ENCODE assay signal across 11 mouse cellular contexts in genomic region chr1:193336122-193337017, GRCm38 (mm10). TPM values are rescaled to one million over a fixed set of nuclear protein-coding genes. Genes with fewer than 3 reads are reported as not detected.
DNase-seq lines count a peak whose midpoint lies in the region; ATAC-seq and TF ChIP-seq lines count a peak whose summit lies in the region.
"Had no signal": no experiment of that assay in that cellular context is flagged by ENCODE, and none has a peak within 500 bp of the region (broad histone marks: within the 10 kb centered on the region; RNA-seq: fewer than 3 reads in every experiment).

No protein-coding gene starts in this region.

- H3K4me1 ChIP-seq in hindbrain, postnatal 0 days (ENCODE audit: insufficient read depth, low read length), result peaks cover 26% of the 10 kb centered on the region
- H3K4me1 ChIP-seq in hindbrain, embryonic 11.5 days (replicated peaks; ENCODE audit: control insufficient read depth, insufficient read depth, low read length), result no peaks in the 10 kb centered on the region
- peaks cover 32% of the 10 kb centered on the region for H3K4me1 ChIP-seq in hindbrain, embryonic 13.5 days (replicated peaks)
- H3K4me1 ChIP-seq in midbrain, embryonic 16.5 days (ENCODE audit: control insufficient read depth, insufficient read depth, low read length), result peaks cover 7% of the 10 kb centered on the region

- H3K27me3 ChIP-seq in hindbrain, postnatal 0 days (ENCODE audit: insufficient read depth, low read length), result no peaks in the 10 kb centered on the region
- H3K27me3 ChIP-seq in hindbrain, embryonic 11.5 days (ENCODE audit: control insufficient read depth, insufficient read depth, low read length), result no peaks in the 10 kb centered on the region
- no peaks in the 10 kb centered on the region for H3K27me3 ChIP-seq in hindbrain, embryonic 13.5 days
- H3K27me3 ChIP-seq in midbrain, embryonic 16.5 days (ENCODE audit: control insufficient read depth, insufficient read depth, low read depth, low read length), result no peaks in the 10 kb centered on the region
- H3K27me3 ChIP-seq: embryonic facial prominence, embryonic 15.5 days had no signal

- no peak overlapping the region for H3K4me2 ChIP-seq in hindbrain, postnatal 0 days (ENCODE audit: low read depth, low read length)
- H3K4me2 ChIP-seq in hindbrain, embryonic 11.5 days (replicated peaks; ENCODE audit: low read depth, low read length), result no peak overlapping the region
- H3K4me2 ChIP-seq in hindbrain, embryonic 13.5 days, result no peak overlapping the region
- H3K4me2 ChIP-seq in midbrain, embryonic 16.5 days (ENCODE audit: low read length), result no peak overlapping the region
- H3K4me2 ChIP-seq: embryonic facial prominence, embryonic 15.5 days had no signal

- H3K9ac ChIP-seq in hindbrain, postnatal 0 days (replicated peaks; ENCODE audit: low read length), result no peak overlapping the region
- H3K9ac ChIP-seq in hindbrain, embryonic 11.5 days (ENCODE audit: low read depth, low read length), result no peak overlapping the region
- no peak overlapping the region for H3K9ac ChIP-seq in hindbrain, embryonic 13.5 days
- H3K9ac ChIP-seq in midbrain, embryonic 16.5 days (ENCODE audit: low read depth, low read length), result no peak overlapping the region
- H3K9ac ChIP-seq: embryonic facial prominence, embryonic 15.5 days; liver, embryonic 14.5 days had no signal

- ATAC-seq in hindbrain, postnatal 0 days, result no peak
- ATAC-seq in hindbrain, embryonic 11.5 days (ENCODE audit: low FRiP score), result no peak
- no peak for ATAC-seq in hindbrain, embryonic 13.5 days (ENCODE audit: low FRiP score)
- ATAC-seq in midbrain, embryonic 16.5 days, result no peak

- 73% methylated on average over 7 of the region's 7 CpGs for WGBS in hindbrain, postnatal 0 days
- 83% methylated on average over 7 of the region's 7 CpGs for WGBS in hindbrain, embryonic 11.5 days
- 86% methylated on average over 7 of the region's 7 CpGs for WGBS in hindbrain, embryonic 13.5 days
- WGBS in midbrain, embryonic 16.5 days, result 82% methylated on average over 7 of the region's 7 CpGs

- TF ChIP-seq CTCF in hindbrain, postnatal 0 days (IDR thresholded peaks at IDR 0.05; ENCODE audit: low read depth), result no peak

- H3K4me3 ChIP-seq in hindbrain, postnatal 0 days (ENCODE audit: low read length), result no peak overlapping the region
- H3K4me3 ChIP-seq in hindbrain, embryonic 11.5 days (ENCODE audit: low read depth, low read length), result no peak overlapping the region
- no peak overlapping the region for H3K4me3 ChIP-seq in hindbrain, embryonic 13.5 days
- H3K4me3 ChIP-seq in midbrain, embryonic 16.5 days (ENCODE audit: low read depth, low read length), result no peak overlapping the region
- H3K4me3 ChIP-seq: embryonic facial prominence, embryonic 15.5 days had no signal

- H3K9me3 ChIP-seq in hindbrain, postnatal 0 days (ENCODE audit: low read length), result no peaks in the 10 kb centered on the region
- H3K9me3 ChIP-seq in hindbrain, embryonic 11.5 days (ENCODE audit: control insufficient read depth, low read length), result no peaks in the 10 kb centered on the region
- H3K9me3 ChIP-seq in hindbrain, embryonic 13.5 days, result no peaks in the 10 kb centered on the region
- H3K9me3 ChIP-seq in midbrain, embryonic 16.5 days (replicated peaks; ENCODE audit: control insufficient read depth, low read length, poor library complexity, severe bottlenecking), result no peaks in the 10 kb centered on the region
- H3K9me3 ChIP-seq: embryonic facial prominence, embryonic 15.5 days had no signal

- DNase-seq in hindbrain, postnatal 0 days (ENCODE audit: low spot score), result peak; percentile 32
- no peak for DNase-seq in hindbrain, embryonic 11.5 days (ENCODE audit: low spot score)
- DNase-seq in brain, adult 2 months (ENCODE audit: low read depth, low spot score), result peak; percentile 78
- DNase-seq in heart, adult 18-20 months, result peak; percentile 83 to 85
- DNase-seq in layer of hippocampus, adult 8-10 months (ENCODE audit: low spot score in 2 of 2), result peak; percentile 18 to 63
- DNase-seq in lung, postnatal 4 days, result no peak

- H3K36me3 ChIP-seq in hindbrain, postnatal 0 days (ENCODE audit: insufficient read depth, low read length), result no peaks in the 10 kb centered on the region
- H3K36me3 ChIP-seq in hindbrain, embryonic 11.5 days (ENCODE audit: control insufficient read depth, insufficient read depth, low read length), result no peaks in the 10 kb centered on the region
- H3K36me3 ChIP-seq in hindbrain, embryonic 13.5 days, result no peaks in the 10 kb centered on the region
- no peaks in the 10 kb centered on the region for H3K36me3 ChIP-seq in midbrain, embryonic 16.5 days (ENCODE audit: control insufficient read depth, insufficient read depth, low read length)
- H3K36me3 ChIP-seq: embryonic facial prominence, embryonic 15.5 days had no signal

- H3K27ac ChIP-seq in hindbrain, postnatal 0 days, result no peak overlapping the region
- H3K27ac ChIP-seq in hindbrain, embryonic 11.5 days (ENCODE audit: low read depth, low read length), result no peak overlapping the region
- no peak overlapping the region for H3K27ac ChIP-seq in hindbrain, embryonic 13.5 days
- no peak overlapping the region for H3K27ac ChIP-seq in midbrain, embryonic 16.5 days (ENCODE audit: low read length)
- H3K27ac ChIP-seq: embryonic facial prominence, embryonic 15.5 days; liver, embryonic 14.5 days had no signal

RNA-seq across cellular contexts. Expression of gene Camk1g, which starts 33.7 kb away (rescaled TPM):
- 32.9 and 34.6 TPM in 2 replicates for total RNA-seq in hindbrain, postnatal 0 days (2014; rRNA removed)
- polyA plus RNA-seq in hindbrain, postnatal 0 days (2015; fragmentation: Nextera tagmentation; extraction: Ambion mirVana), result 30.9 and 35.1 TPM in 2 replicates
- 12.2 and 13.7 TPM in 2 replicates for polyA plus RNA-seq in hindbrain, embryonic 11.5 days (2014; fragmentation: Nextera tagmentation; extraction: Ambion mirVana)
- total RNA-seq in heart, adult 18-20 months (2021), result under 1 TPM; 0.15 to 0.22 TPM
- total RNA-seq in layer of hippocampus, adult 8-10 months (2022), result 10 to 100 TPM; 22.5 to 31.6 (median 27.1) TPM
- 31.7 and 35.5 TPM in 2 replicates for polyA plus RNA-seq in hindbrain, embryonic 13.5 days (2015; fragmentation: Nextera tagmentation; extraction: Ambion mirVana)
- polyA plus RNA-seq in midbrain, embryonic 16.5 days (2015; fragmentation: Nextera tagmentation; extraction: Ambion mirVana), result 53.5 and 54.1 TPM in 2 replicates
- total RNA-seq: ES-E14 had no signal

Comparison
In these comparisons a context has a peak if more than half of its experiments do, and no peak if none do; other contexts are left out.
1. DNase-seq: peak in hindbrain, postnatal 0 days (single experiment), brain, adult 2 months (single experiment), heart, adult 18-20 months (2 of 2) and layer of hippocampus, adult 8-10 months (2 of 2); none in hindbrain, embryonic 11.5 days (single experiment) and lung, postnatal 4 days (0 of 2).